Mouse (Mus musculus): ENCODE measurements around the gene Ppp1r27. TPM values are rescaled to one million over a fixed set of nuclear protein-coding genes. Genes with fewer than 3 reads are reported as not detected.
"Not testable (repeated sequence)": the region's sequence is repeated elsewhere in the genome, so short reads cannot be mapped to it uniquely, and the experiment has no call there.

Ppp1r27 gene
- polyA plus RNA-seq, 1 experiment from 2014 or later: not detected

DNA sequence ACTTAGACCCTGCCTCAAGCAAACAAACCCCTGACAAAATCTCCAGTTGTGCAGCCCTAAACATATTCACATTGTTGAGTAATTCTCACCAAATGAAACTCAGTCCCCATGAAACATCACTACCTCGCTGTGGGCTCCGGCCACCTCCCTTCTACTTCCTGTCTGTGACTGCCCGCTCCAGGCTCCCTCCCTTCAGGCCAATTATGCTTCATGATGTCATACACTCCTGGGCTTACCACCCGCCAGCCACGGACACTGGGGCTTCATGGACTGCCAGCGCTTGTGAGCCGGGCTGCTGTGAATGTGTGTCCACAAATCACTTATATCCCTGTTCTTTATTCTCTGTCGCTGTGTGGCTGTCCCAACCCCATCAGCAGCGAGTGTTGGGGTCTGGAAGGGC, 31.2 kb downstream of the Ppp1r27 start:
- WGBS: 20% methylated on average over 9 of the region's 9 CpGs

DNA sequence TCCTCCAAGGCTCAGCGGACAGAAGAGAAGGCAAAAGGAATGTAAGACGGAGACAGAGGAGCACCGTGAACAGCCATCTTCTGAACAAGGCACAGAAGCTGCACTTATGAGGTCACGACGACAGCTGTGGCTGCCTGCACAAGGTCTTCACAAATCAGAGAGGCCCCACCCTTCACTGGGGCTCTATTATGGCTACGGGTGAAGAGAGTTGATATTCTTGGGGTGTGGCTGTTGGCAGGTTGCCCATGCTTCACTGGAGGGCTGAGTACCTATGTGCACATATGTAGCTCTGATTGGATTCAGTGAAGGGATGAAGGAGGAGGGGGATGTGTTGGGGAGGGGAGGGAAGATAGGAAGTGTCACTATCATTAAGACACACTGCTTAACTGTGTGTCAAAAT, 32.4 kb downstream of the Ppp1r27 start:
- H3K4me2 ChIP-seq (ENCODE audit: low read length): no peak overlapping the region
- H3K36me3 ChIP-seq (ENCODE audit: control insufficient read depth, insufficient read depth, low read length): no peaks in the 10 kb centered on the region
- no peak overlapping the region for H3K4me3 ChIP-seq (ENCODE audit: control insufficient read depth in 1 of 2, insufficient read depth in 1 of 2, low read depth in 1 of 2, low read length in 2 of 2)
- H3K27ac ChIP-seq (replicated peaks in 1 of 2; ENCODE audit: control insufficient read depth in 1 of 2, insufficient read depth in 1 of 2, low read depth in 2 of 2, low read length in 2 of 2): no peak overlapping the region
- H3K9me3 ChIP-seq (ENCODE audit: control insufficient read depth, low read length): no peaks in the 10 kb centered on the region
- H3K9ac ChIP-seq (ENCODE audit: low read length): no peak overlapping the region
- peaks cover 9 to 14% of the 10 kb centered on the region in 2 experiments; a peak in 3 of 4 replicates for H3K4me1 ChIP-seq (ENCODE audit: control insufficient read depth in 2 of 2, insufficient read depth in 2 of 2, low read length in 2 of 2)
- no peaks in the 10 kb centered on the region for H3K27me3 ChIP-seq (ENCODE audit: control insufficient read depth, insufficient read depth, low read length)
- ATAC-seq (ENCODE audit: insufficient number of reproducible peaks, insufficient read depth, low FRiP score, low read depth): no peak
- WGBS: 45% methylated on average over 6 of the region's 6 CpGs

More for the DNA sequence above, 31.2 kb downstream of the Ppp1r27 start:
- H3K36me3 ChIP-seq (ENCODE audit: control insufficient read depth, insufficient read depth, low read length): no peaks in the 10 kb centered on the region
- ATAC-seq (ENCODE audit: insufficient number of reproducible peaks, insufficient read depth, low FRiP score, low read depth): no peak
- H3K4me1 ChIP-seq (ENCODE audit: control insufficient read depth in 2 of 2, insufficient read depth in 2 of 2, low read length in 2 of 2): peaks cover 9 to 14% of the 10 kb centered on the region in 2 experiments; a peak in 3 of 4 replicates
- no peak overlapping the region for H3K4me3 ChIP-seq (ENCODE audit: control insufficient read depth in 1 of 2, insufficient read depth in 1 of 2, low read depth in 1 of 2, low read length in 2 of 2)
- peak overlapping the region; percentile 54 for H3K9ac ChIP-seq (ENCODE audit: low read length)
- no peaks in the 10 kb centered on the region for H3K27me3 ChIP-seq (ENCODE audit: control insufficient read depth, insufficient read depth, low read length)
- peak overlapping the region; percentile 27 to 31; a peak in 2 of 4 replicates for H3K27ac ChIP-seq (replicated peaks in 1 of 2; ENCODE audit: control insufficient read depth in 1 of 2, insufficient read depth in 1 of 2, low read depth in 2 of 2, low read length in 2 of 2)
- peak overlapping the region; percentile 28 for H3K4me2 ChIP-seq (ENCODE audit: low read length)
- no peaks in the 10 kb centered on the region for H3K9me3 ChIP-seq (ENCODE audit: control insufficient read depth, low read length)

DNA sequence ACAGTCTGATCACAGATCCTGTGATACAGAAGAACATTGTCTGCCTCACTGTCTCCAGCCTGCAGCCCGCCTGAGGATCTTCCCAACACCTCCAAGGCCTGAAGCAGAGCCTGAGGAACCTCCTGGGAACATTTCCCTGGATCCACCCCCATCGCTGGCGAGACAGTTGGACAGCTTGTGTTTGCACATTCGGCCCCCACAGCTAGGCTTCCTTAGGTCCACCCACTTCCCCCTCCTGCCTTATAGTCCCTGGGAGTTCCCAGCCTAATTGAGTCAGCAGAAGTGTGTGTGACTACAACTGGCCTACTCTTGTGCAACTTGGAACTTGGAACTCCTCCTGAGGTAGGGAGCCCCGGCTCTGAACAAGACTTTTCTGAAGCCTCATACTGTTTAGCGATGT, 32.9 kb downstream of the Ppp1r27 start:
- no peak overlapping the region for H3K4me3 ChIP-seq (ENCODE audit: control insufficient read depth in 1 of 2, insufficient read depth in 1 of 2, low read depth in 1 of 2, low read length in 2 of 2)
- H3K9ac ChIP-seq (ENCODE audit: low read length): no peak overlapping the region

DNA sequence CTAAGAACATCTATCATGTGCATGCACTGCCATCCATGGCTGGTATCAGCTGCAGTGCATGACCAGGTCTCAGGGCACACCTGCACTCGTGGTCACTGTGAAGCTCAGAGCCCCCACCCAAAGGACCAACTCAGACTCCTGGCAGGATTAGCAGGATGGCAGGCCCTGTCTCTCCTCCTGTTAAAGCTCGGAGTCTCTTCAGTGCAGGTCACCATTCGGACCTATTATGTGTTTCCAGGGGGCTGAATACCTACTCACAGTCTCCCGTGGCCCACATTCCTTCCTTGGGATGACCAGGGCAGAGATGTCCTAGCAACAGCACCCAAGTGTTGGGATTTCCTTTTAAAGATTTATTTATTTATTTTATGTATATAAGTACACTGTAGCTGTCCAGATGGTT, 33.8 kb downstream of the Ppp1r27 start:
- Histone ChIP-seq H3K36me3 (ENCODE audit: control insufficient read depth, insufficient read depth, low read length) (no peaks in the 10 kb centered on the region), H3K27ac (replicated peaks in 1 of 2; ENCODE audit: control insufficient read depth in 1 of 2, insufficient read depth in 1 of 2, low read depth in 2 of 2, low read length in 2 of 2) (no peak overlapping the region), H3K9ac (ENCODE audit: low read length) (no peak overlapping the region), H3K4me2 (ENCODE audit: low read length) (no peak overlapping the region), H3K9me3 (ENCODE audit: control insufficient read depth, low read length) (no peaks in the 10 kb centered on the region), H3K4me1 (ENCODE audit: control insufficient read depth in 2 of 2, insufficient read depth in 2 of 2, low read length in 2 of 2) (peaks cover 9 to 14% of the 10 kb centered on the region in 2 experiments; a peak in 3 of 4 replicates), H3K27me3 (ENCODE audit: control insufficient read depth, insufficient read depth, low read length) (no peaks in the 10 kb centered on the region), H3K4me3 (ENCODE audit: control insufficient read depth in 1 of 2, insufficient read depth in 1 of 2, low read depth in 1 of 2, low read length in 2 of 2) (no peak overlapping the region)
- WGBS: 70% methylated on average over 4 of the region's 4 CpGs
- ATAC-seq (ENCODE audit: insufficient number of reproducible peaks, insufficient read depth, low FRiP score, low read depth): no peak

More for the DNA sequence above, 32.9 kb downstream of the Ppp1r27 start:
- Histone ChIP-seq H3K4me1 (ENCODE audit: control insufficient read depth in 2 of 2, insufficient read depth in 2 of 2, low read length in 2 of 2) (peaks cover 9 to 14% of the 10 kb centered on the region in 2 experiments; a peak in 3 of 4 replicates), H3K27ac (replicated peaks in 1 of 2; ENCODE audit: control insufficient read depth in 1 of 2, insufficient read depth in 1 of 2, low read depth in 2 of 2, low read length in 2 of 2) (no peak overlapping the region), H3K27me3 (ENCODE audit: control insufficient read depth, insufficient read depth, low read length) (no peaks in the 10 kb centered on the region), H3K4me2 (ENCODE audit: low read length) (no peak overlapping the region), H3K9me3 (ENCODE audit: control insufficient read depth, low read length) (no peaks in the 10 kb centered on the region), H3K36me3 (ENCODE audit: control insufficient read depth, insufficient read depth, low read length) (no peaks in the 10 kb centered on the region)
- ATAC-seq (ENCODE audit: insufficient number of reproducible peaks, insufficient read depth, low FRiP score, low read depth): no peak
- 59% methylated on average over 6 of the region's 6 CpGs for WGBS

DNA sequence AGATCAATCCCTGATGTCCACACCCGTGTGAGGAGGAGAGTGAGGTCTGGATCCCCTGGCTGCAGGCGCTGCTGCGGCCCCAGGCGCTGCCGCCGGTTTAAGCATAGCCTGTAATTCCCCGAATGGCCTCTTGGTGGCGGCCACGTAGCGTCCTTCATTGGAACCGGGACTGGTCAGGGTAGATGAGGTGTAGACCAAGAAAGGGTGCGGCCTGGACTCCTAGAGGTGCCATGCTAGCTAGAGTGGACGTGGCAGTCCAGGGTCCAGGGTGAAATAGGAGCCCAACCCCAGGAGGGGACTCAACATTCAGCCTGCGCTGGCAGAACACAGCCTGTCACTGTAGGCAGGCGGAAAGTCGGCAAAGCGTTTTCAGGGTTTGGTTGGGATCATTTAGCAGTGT, 35.3 kb downstream of the Ppp1r27 start:
- H3K4me1 ChIP-seq (ENCODE audit: control insufficient read depth in 2 of 2, insufficient read depth in 2 of 2, low read length in 2 of 2): peaks cover 12 to 13% of the 10 kb centered on the region in 2 experiments; a peak in 3 of 4 replicates
- H3K36me3 ChIP-seq (ENCODE audit: control insufficient read depth, insufficient read depth, low read length): no peaks in the 10 kb centered on the region
- no peak overlapping the region for H3K27ac ChIP-seq (replicated peaks in 1 of 2; ENCODE audit: control insufficient read depth in 1 of 2, insufficient read depth in 1 of 2, low read depth in 2 of 2, low read length in 2 of 2)
- no peak overlapping the region for H3K9ac ChIP-seq (ENCODE audit: low read length)
- H3K4me3 ChIP-seq (ENCODE audit: control insufficient read depth in 1 of 2, insufficient read depth in 1 of 2, low read depth in 1 of 2, low read length in 2 of 2): no peak overlapping the region
- H3K9me3 ChIP-seq (ENCODE audit: control insufficient read depth, low read length): no peaks in the 10 kb centered on the region
- H3K4me2 ChIP-seq (ENCODE audit: low read length): no peak overlapping the region
- no peaks in the 10 kb centered on the region for H3K27me3 ChIP-seq (ENCODE audit: control insufficient read depth, insufficient read depth, low read length)
- WGBS: 18% methylated on average over 17 of the region's 17 CpGs
- no peak for ATAC-seq (ENCODE audit: insufficient number of reproducible peaks, insufficient read depth, low FRiP score, low read depth)

DNA sequence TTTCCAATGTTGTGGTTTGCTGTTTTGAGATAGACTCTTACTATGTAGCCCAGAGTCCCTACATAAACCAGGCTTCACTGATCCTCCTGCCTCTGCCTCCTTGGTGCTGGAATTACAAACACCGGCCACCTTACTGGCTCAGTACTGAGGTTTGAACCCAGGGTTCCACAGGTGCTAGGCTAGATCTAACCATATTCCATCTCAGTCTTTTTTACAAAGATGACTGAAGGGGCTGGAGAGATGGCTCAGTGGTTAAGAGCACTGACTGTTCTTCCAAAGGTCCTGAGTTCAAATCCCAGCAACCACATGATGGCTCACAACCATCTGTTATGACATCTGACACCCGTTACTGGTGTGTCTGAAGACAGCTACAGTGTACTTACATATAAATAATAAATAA, 36.7 kb downstream of the Ppp1r27 start:
- H3K27ac ChIP-seq (replicated peaks in 1 of 2; ENCODE audit: control insufficient read depth in 1 of 2, insufficient read depth in 1 of 2, low read depth in 2 of 2, low read length in 2 of 2); H3K4me3 ChIP-seq (ENCODE audit: control insufficient read depth in 1 of 2, insufficient read depth in 1 of 2, low read depth in 1 of 2, low read length in 2 of 2); H3K9me3 ChIP-seq (ENCODE audit: control insufficient read depth, low read length); H3K4me2 ChIP-seq (ENCODE audit: low read length); H3K27me3 ChIP-seq (ENCODE audit: control insufficient read depth, insufficient read depth, low read length); H3K9ac ChIP-seq (ENCODE audit: low read length); H3K36me3 ChIP-seq (ENCODE audit: control insufficient read depth, insufficient read depth, low read length); H3K4me1 ChIP-seq (ENCODE audit: control insufficient read depth in 2 of 2, insufficient read depth in 2 of 2, low read length in 2 of 2); ATAC-seq (ENCODE audit: insufficient number of reproducible peaks, insufficient read depth, low FRiP score, low read depth): not testable (repeated sequence)
- WGBS: 83% methylated on average over 2 of the region's 2 CpGs

DNA sequence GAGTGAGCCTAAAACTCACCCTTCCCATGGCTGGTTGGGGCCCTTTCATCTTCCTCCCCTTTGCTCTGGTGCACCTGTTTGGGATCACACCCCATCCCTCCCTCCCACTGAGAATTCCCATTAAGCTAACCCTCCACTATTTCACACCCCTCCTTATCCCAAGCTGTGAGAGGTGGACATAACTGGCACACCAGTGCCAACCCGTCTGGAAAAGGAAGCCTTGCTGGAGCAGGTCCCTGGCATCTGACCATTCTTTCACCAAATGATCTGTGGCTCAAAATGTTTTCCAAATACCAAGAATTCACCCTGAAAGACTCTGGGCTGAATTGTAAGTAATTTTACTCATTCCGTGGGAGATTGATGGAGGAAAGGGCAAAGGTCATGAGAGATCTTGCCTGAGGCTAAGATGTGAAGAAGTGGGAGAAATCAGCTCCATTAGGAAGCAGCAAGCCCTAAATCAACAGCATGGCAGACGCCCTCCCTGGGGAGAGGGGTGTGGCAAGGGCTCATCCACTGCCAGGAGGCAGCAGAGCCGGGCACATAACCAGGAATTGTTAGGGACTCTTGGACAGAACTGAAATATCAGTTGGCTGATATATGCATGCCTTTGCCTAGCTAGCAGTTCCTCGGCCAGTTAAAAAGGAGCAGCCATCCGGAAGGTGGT, 38.0 kb downstream of the Ppp1r27 start:
- Histone ChIP-seq H3K9me3 (ENCODE audit: control insufficient read depth, low read length) (no peaks in the 10 kb centered on the region), H3K4me2 (ENCODE audit: low read length) (no peak overlapping the region), H3K36me3 (ENCODE audit: control insufficient read depth, insufficient read depth, low read length) (no peaks in the 10 kb centered on the region), H3K27ac (replicated peaks in 1 of 2; ENCODE audit: control insufficient read depth in 1 of 2, insufficient read depth in 1 of 2, low read depth in 2 of 2, low read length in 2 of 2) (no peak overlapping the region), H3K4me3 (ENCODE audit: control insufficient read depth in 1 of 2, insufficient read depth in 1 of 2, low read depth in 1 of 2, low read length in 2 of 2) (no peak overlapping the region), H3K9ac (ENCODE audit: low read length) (no peak overlapping the region), H3K4me1 (ENCODE audit: control insufficient read depth in 2 of 2, insufficient read depth in 2 of 2, low read length in 2 of 2) (peaks cover 6 to 9% of the 10 kb centered on the region in 2 experiments; a peak in 3 of 4 replicates), H3K27me3 (ENCODE audit: control insufficient read depth, insufficient read depth, low read length) (no peaks in the 10 kb centered on the region)
- no peak for ATAC-seq (ENCODE audit: insufficient number of reproducible peaks, insufficient read depth, low FRiP score, low read depth)
- WGBS: 54% methylated on average over 6 of the region's 6 CpGs
